9 mouse cellular contexts compared by ENCODE assay signal in genomic region chr4:148654701-148655398, GRCm38 (mm10). TPM values are rescaled to one million over a fixed set of nuclear protein-coding genes. Genes with fewer than 3 reads are reported as not detected.
DNase-seq lines count a peak whose midpoint lies in the region; ATAC-seq and TF ChIP-seq lines count a peak whose summit lies in the region.
"Had no signal": no experiment of that assay in that cellular context is flagged by ENCODE, and none has a peak within 500 bp of the region (broad histone marks: within the 10 kb centered on the region; RNA-seq: fewer than 3 reads in every experiment).

No protein-coding gene starts in this region.

- no peak for TF ChIP-seq EP300 in lung, postnatal 0 days (IDR thresholded peaks at IDR 0.05)

- no peaks in the 10 kb centered on the region for H3K36me3 ChIP-seq in hindbrain, embryonic 11.5 days (ENCODE audit: control insufficient read depth, insufficient read depth, low read length)
- no peaks in the 10 kb centered on the region for H3K36me3 ChIP-seq in hindbrain, embryonic 12.5 days
- no peaks in the 10 kb centered on the region for H3K36me3 ChIP-seq in lung, postnatal 0 days (ENCODE audit: insufficient read depth, low read length)
- H3K36me3 ChIP-seq: midbrain, embryonic 12.5 days had no signal

- peak; percentile 73 for TF ChIP-seq CTCF in lung, postnatal 0 days (IDR thresholded peaks at IDR 0.05)

- H3K4me1 ChIP-seq in hindbrain, embryonic 11.5 days (replicated peaks; ENCODE audit: control insufficient read depth, insufficient read depth, low read length) = 0 out of 2 replicates have a peak, but pooled peaks cover 2% of the 10 kb centered on the region
- peaks cover 8% of the 10 kb centered on the region; the same call in 1 of the 2 replicates for H3K4me1 ChIP-seq in hindbrain, embryonic 12.5 days
- H3K4me1 ChIP-seq in lung, postnatal 0 days (ENCODE audit: insufficient read depth, low read depth, low read length) = no peaks in the 10 kb centered on the region

- DNase-seq in hindbrain, embryonic 11.5 days (ENCODE audit: low spot score) = peak; percentile 54
- peak; percentile 36 for DNase-seq in CD4-positive helper T cell, adult 2 months (ENCODE audit: low read depth, low spot score)
- DNase-seq in adipocyte (ENCODE audit: low spot score) = peak; percentile 37
- DNase-seq in lung, postnatal 0 days (ENCODE audit: low spot score) = peak; percentile 45

- no peak overlapping the region for H3K4me3 ChIP-seq in hindbrain, embryonic 11.5 days (ENCODE audit: low read depth, low read length)
- H3K4me3 ChIP-seq in hindbrain, embryonic 12.5 days = no peak overlapping the region
- no peak overlapping the region for H3K4me3 ChIP-seq in lung, postnatal 0 days (ENCODE audit: low read depth, low read length)
- H3K4me3 ChIP-seq: midbrain, embryonic 12.5 days had no signal

- H3K9me3 ChIP-seq in hindbrain, embryonic 11.5 days (ENCODE audit: control insufficient read depth, low read length) = no peaks in the 10 kb centered on the region
- 0 out of 2 replicates have a peak, but pooled peaks cover 2% of the 10 kb centered on the region for H3K9me3 ChIP-seq in hindbrain, embryonic 12.5 days (replicated peaks)
- no peaks in the 10 kb centered on the region for H3K9me3 ChIP-seq in lung, postnatal 0 days (ENCODE audit: low read length)
- H3K9me3 ChIP-seq: midbrain, embryonic 12.5 days had no signal

- WGBS in hindbrain, embryonic 11.5 days = 84% methylated on average over 18 of the region's 18 CpGs
- WGBS in hindbrain, embryonic 12.5 days = 88% methylated on average over 18 of the region's 18 CpGs
- 78% methylated on average over 18 of the region's 18 CpGs for WGBS in lung, postnatal 0 days

- no peak overlapping the region for H3K9ac ChIP-seq in hindbrain, embryonic 11.5 days (ENCODE audit: low read depth, low read length)
- no peak overlapping the region for H3K9ac ChIP-seq in hindbrain, embryonic 12.5 days
- no peak overlapping the region for H3K9ac ChIP-seq in lung, postnatal 0 days (replicated peaks; ENCODE audit: low read depth)
- H3K9ac ChIP-seq: midbrain, embryonic 12.5 days had no signal

- no peak overlapping the region for H3K27ac ChIP-seq in hindbrain, embryonic 11.5 days (ENCODE audit: low read depth, low read length)
- no peak overlapping the region for H3K27ac ChIP-seq in hindbrain, embryonic 12.5 days
- no peak overlapping the region for H3K27ac ChIP-seq in lung, postnatal 0 days (ENCODE audit: low read length)
- H3K27ac ChIP-seq: midbrain, embryonic 12.5 days had no signal

- H3K27me3 ChIP-seq in hindbrain, embryonic 11.5 days (ENCODE audit: control insufficient read depth, insufficient read depth, low read length) = no peaks in the 10 kb centered on the region
- H3K27me3 ChIP-seq in hindbrain, embryonic 12.5 days = no peaks in the 10 kb centered on the region
- no peaks in the 10 kb centered on the region for H3K27me3 ChIP-seq in lung, postnatal 0 days (replicated peaks; ENCODE audit: insufficient read depth, low read length)

- peak; percentile 15; the same call in 1 of the 2 replicates for ATAC-seq in hindbrain, embryonic 11.5 days (ENCODE audit: low FRiP score)
- no peak for ATAC-seq in hindbrain, embryonic 12.5 days (ENCODE audit: low FRiP score)
- peak; percentile 76 for ATAC-seq in granulocyte monocyte progenitor cell, adult 5-6 weeks (replicated peaks; ENCODE audit: poor library complexity, severe bottlenecking)
- no peak for ATAC-seq in lung, postnatal 0 days
- no peak for ATAC-seq in activated CD4-positive, CD25-positive, alpha-beta regulatory T cell, adult 4 months
- ATAC-seq in frontal cortex, adult (ENCODE audit: low TSS enrichment) = no peak

- no peak overlapping the region for H3K4me2 ChIP-seq in hindbrain, embryonic 11.5 days (replicated peaks; ENCODE audit: low read depth, low read length)
- no peak overlapping the region for H3K4me2 ChIP-seq in hindbrain, embryonic 12.5 days (replicated peaks)
- H3K4me2 ChIP-seq in lung, postnatal 0 days (replicated peaks; ENCODE audit: low read depth, low read length) = no peak overlapping the region
- H3K4me2 ChIP-seq: midbrain, embryonic 12.5 days had no signal

RNA-seq across cellular contexts. Expression of gene Gm572, which starts 11.7 kb away (rescaled TPM):
- polyA plus RNA-seq in hindbrain, embryonic 11.5 days (2014; fragmentation: Nextera tagmentation; extraction: Ambion mirVana) = not detected in 2 replicates
- polyA plus RNA-seq in hindbrain, embryonic 12.5 days (2016; fragmentation: Nextera tagmentation; extraction: Ambion mirVana) = not detected in 2 replicates
- total RNA-seq in granulocyte monocyte progenitor cell, adult 5-6 weeks (2014; fragmentation: Nextera tagmentation) = not detected in 2 replicates
- total RNA-seq in granulocyte monocyte progenitor cell, adult 5-6 weeks (2017) = not detected in 2 replicates
- not detected in 2 replicates for polyA plus RNA-seq in lung, postnatal 0 days (2015; fragmentation: Nextera tagmentation; extraction: Ambion mirVana)
- polyA plus RNA-seq in activated CD4-positive, CD25-positive, alpha-beta regulatory T cell, adult 4 months (2017; shearing (Covaris generic)) = not detected
- polyA plus RNA-seq: midbrain, embryonic 12.5 days had no signal

RNA-seq across cellular contexts. Expression of gene Tardbp, which starts 28.0 kb away (rescaled TPM):
- 199 and 210 TPM in 2 replicates for polyA plus RNA-seq in hindbrain, embryonic 11.5 days (2014; fragmentation: Nextera tagmentation; extraction: Ambion mirVana)
- 333 and 353 TPM in 2 replicates for polyA plus RNA-seq in hindbrain, embryonic 12.5 days (2016; fragmentation: Nextera tagmentation; extraction: Ambion mirVana)
- 411 and 464 TPM in 2 replicates for total RNA-seq in granulocyte monocyte progenitor cell, adult 5-6 weeks (2014; fragmentation: Nextera tagmentation)
- total RNA-seq in granulocyte monocyte progenitor cell, adult 5-6 weeks (2017) = 541 and 579 TPM in 2 replicates
- 124 and 157 TPM in 2 replicates for polyA plus RNA-seq in lung, postnatal 0 days (2015; fragmentation: Nextera tagmentation; extraction: Ambion mirVana)
- 100 to 1,000 TPM; 149 to 181 TPM for polyA plus RNA-seq in activated CD4-positive, CD25-positive, alpha-beta regulatory T cell, adult 4 months (2017; shearing (Covaris generic))

RNA-seq across cellular contexts. Expression of gene Masp2, which starts 52.5 kb away (rescaled TPM):
- polyA plus RNA-seq in hindbrain, embryonic 11.5 days (2014; fragmentation: Nextera tagmentation; extraction: Ambion mirVana) = 0.15 and 0.25 TPM in 2 replicates
- polyA plus RNA-seq in hindbrain, embryonic 12.5 days (2016; fragmentation: Nextera tagmentation; extraction: Ambion mirVana) = 0.44 and 0.45 TPM in 2 replicates
- total RNA-seq in granulocyte monocyte progenitor cell, adult 5-6 weeks (2014; fragmentation: Nextera tagmentation) = 0.47 TPM in 1 of 2 replicates, not detected in the other
- total RNA-seq in granulocyte monocyte progenitor cell, adult 5-6 weeks (2017) = 0.46 and 0.65 TPM in 2 replicates
- polyA plus RNA-seq in lung, postnatal 0 days (2015; fragmentation: Nextera tagmentation; extraction: Ambion mirVana) = 0.13 TPM in 1 of 2 replicates, not detected in the other
- polyA plus RNA-seq in activated CD4-positive, CD25-positive, alpha-beta regulatory T cell, adult 4 months (2017; shearing (Covaris generic)) = not detected
- polyA plus RNA-seq: midbrain, embryonic 12.5 days had no signal

Comparison
In these comparisons a context has a peak if more than half of its experiments do, and no peak if none do; other contexts are left out.
1. ATAC-seq: peak in hindbrain, embryonic 11.5 days (single experiment) and granulocyte monocyte progenitor cell, adult 5-6 weeks (single experiment); none in hindbrain, embryonic 12.5 days (single experiment), lung, postnatal 0 days (single experiment), activated CD4-positive, CD25-positive, alpha-beta regulatory T cell, adult 4 months (single experiment) and frontal cortex, adult (single experiment).
2. Peak in every context shown above with its lines, with median percentiles within 50 percentile points of each other: DNase-seq.